9 mouse cellular contexts compared by ENCODE assay signal in genomic region chr11:120775774-120776469, GRCm38 (mm10). TPM values are rescaled to one million over a fixed set of nuclear protein-coding genes. Genes with fewer than 3 reads are reported as not detected.
DNase-seq lines count a peak whose midpoint lies in the region; ATAC-seq and TF ChIP-seq lines count a peak whose summit lies in the region.
"Had no signal": no experiment of that assay in that cellular context is flagged by ENCODE, and none has a peak within 500 bp of the region (broad histone marks: within the 10 kb centered on the region; RNA-seq: fewer than 3 reads in every experiment).

No protein-coding gene starts in this region.

- TF ChIP-seq CTCF in E14TG2a.4 (conservative IDR thresholded peaks at IDR 0.05; ENCODE audit: low read length) = peak; percentile 97

- H3K27ac ChIP-seq in forebrain, embryonic 13.5 days = no peak overlapping the region
- no peak overlapping the region for H3K27ac ChIP-seq in liver, embryonic 16.5 days (ENCODE audit: low read length)
- no peak overlapping the region for H3K27ac ChIP-seq in neural tube, embryonic 13.5 days (replicated peaks)
- H3K27ac ChIP-seq: macrophage had no signal

- intact Hi-C loops in heart, postnatal 10 days (cut with DNase I) = loop anchor here (1.0 to 10.0 kb wide), 4 partner anchors 56 to 289 kb away; no protein-coding TSS in a partner anchor

- no peaks in the 10 kb centered on the region for H3K27me3 ChIP-seq in E14TG2a.4 (ENCODE audit: insufficient read depth, low read length)
- no peaks in the 10 kb centered on the region for H3K27me3 ChIP-seq in forebrain, embryonic 13.5 days
- no peaks in the 10 kb centered on the region for H3K27me3 ChIP-seq in liver, embryonic 16.5 days (ENCODE audit: control insufficient read depth, insufficient read depth, low read depth, low read length)
- no peaks in the 10 kb centered on the region for H3K27me3 ChIP-seq in neural tube, embryonic 13.5 days

- no peak overlapping the region for H3K4me2 ChIP-seq in forebrain, embryonic 13.5 days
- H3K4me2 ChIP-seq in liver, embryonic 16.5 days (ENCODE audit: low read depth, low read length) = no peak overlapping the region
- no peak overlapping the region for H3K4me2 ChIP-seq in neural tube, embryonic 13.5 days

- DNase-seq in c-Kit-positive CD71-positive TER-119-positive erythroid progenitor cells, embryonic 14.5 days (ENCODE audit: low spot score) = peak; percentile 88
- DNase-seq in heart, postnatal 10 days = peak; percentile 95 to 98
- DNase-seq in kidney, postnatal 4 days = peak; percentile 98 to 99
- DNase-seq in telencephalon, adult 2 months (ENCODE audit: low read depth, low spot score) = peak; percentile 76

- peaks cover 16% of the 10 kb centered on the region for H3K36me3 ChIP-seq in E14TG2a.4 (ENCODE audit: insufficient read depth, low read length)
- peaks cover 15% of the 10 kb centered on the region for H3K36me3 ChIP-seq in forebrain, embryonic 13.5 days (ENCODE audit: poor library complexity, severe bottlenecking)
- no peaks in the 10 kb centered on the region for H3K36me3 ChIP-seq in liver, embryonic 16.5 days (ENCODE audit: control insufficient read depth, insufficient read depth)
- peaks cover 21% of the 10 kb centered on the region for H3K36me3 ChIP-seq in neural tube, embryonic 13.5 days

- WGBS in forebrain, embryonic 13.5 days = 27% methylated on average over 15 of the region's 15 CpGs
- 20% methylated on average over 15 of the region's 15 CpGs for WGBS in liver, embryonic 16.5 days (ENCODE audit: insufficient replicate concordance)
- WGBS in neural tube, embryonic 13.5 days = 23% methylated on average over 15 of the region's 15 CpGs

- H3K4me1 ChIP-seq in E14TG2a.4 (replicated peaks; ENCODE audit: low read depth, low read length) = peaks cover 55% of the 10 kb centered on the region
- H3K4me1 ChIP-seq in forebrain, embryonic 13.5 days = peaks cover 4% of the 10 kb centered on the region; the same call in 1 of the 2 replicates
- no peaks in the 10 kb centered on the region for H3K4me1 ChIP-seq in liver, embryonic 16.5 days (ENCODE audit: control insufficient read depth, low read depth, low read length)
- H3K4me1 ChIP-seq in neural tube, embryonic 13.5 days (replicated peaks) = peaks cover 16% of the 10 kb centered on the region; the same call in 1 of the 2 replicates

- H3K4me3 ChIP-seq in E14TG2a.4 (replicated peaks; ENCODE audit: low read length) = no peak overlapping the region
- H3K4me3 ChIP-seq in forebrain, embryonic 13.5 days = no peak overlapping the region
- no peak overlapping the region for H3K4me3 ChIP-seq in liver, embryonic 16.5 days (ENCODE audit: low read depth, low read length)
- no peak overlapping the region for H3K4me3 ChIP-seq in neural tube, embryonic 13.5 days

- no peak overlapping the region for H3K9ac ChIP-seq in forebrain, embryonic 13.5 days
- H3K9ac ChIP-seq in liver, embryonic 16.5 days (ENCODE audit: low read depth, low read length) = no peak overlapping the region
- no peak overlapping the region for H3K9ac ChIP-seq in neural tube, embryonic 13.5 days

- peak; percentile 80 for ATAC-seq in forebrain, embryonic 13.5 days
- ATAC-seq in liver, embryonic 16.5 days (ENCODE audit: low read depth) = peak; percentile 79
- ATAC-seq in neural tube, embryonic 13.5 days (ENCODE audit: low read depth) = peak; percentile 93

- H3K9me3 ChIP-seq in E14TG2a.4 (ENCODE audit: low read length) = no peaks in the 10 kb centered on the region
- no peaks in the 10 kb centered on the region for H3K9me3 ChIP-seq in forebrain, embryonic 13.5 days (replicated peaks)
- H3K9me3 ChIP-seq in liver, embryonic 16.5 days (replicated peaks; ENCODE audit: control insufficient read depth, low read length) = no peaks in the 10 kb centered on the region
- no peaks in the 10 kb centered on the region for H3K9me3 ChIP-seq in neural tube, embryonic 13.5 days

RNA-seq across cellular contexts. Expression of gene Rfng, which starts 8.1 kb away (rescaled TPM):
- polyA plus RNA-seq in forebrain, embryonic 13.5 days (2015; fragmentation: Nextera tagmentation; extraction: Ambion mirVana) = 58.4 and 63.1 TPM in 2 replicates
- 10 to 100 TPM; 12.2 to 12.5 TPM for total RNA-seq in heart, postnatal 10 days (2021)
- polyA plus RNA-seq in liver, embryonic 16.5 days (2015; fragmentation: Nextera tagmentation; extraction: Ambion mirVana) = 8.6 and 11.5 TPM in 2 replicates
- 89.7 and 105 TPM in 2 replicates for polyA plus RNA-seq in neural tube, embryonic 13.5 days (2015; fragmentation: Nextera tagmentation; extraction: Ambion mirVana)

RNA-seq across cellular contexts. Expression of gene Gps1, which starts 8.2 kb away (rescaled TPM):
- 261 and 280 TPM in 2 replicates for polyA plus RNA-seq in forebrain, embryonic 13.5 days (2015; fragmentation: Nextera tagmentation; extraction: Ambion mirVana)
- 10 to 100 TPM; 61.7 to 69.1 TPM for total RNA-seq in heart, postnatal 10 days (2021)
- polyA plus RNA-seq in liver, embryonic 16.5 days (2015; fragmentation: Nextera tagmentation; extraction: Ambion mirVana) = 61.6 and 64.7 TPM in 2 replicates
- polyA plus RNA-seq in neural tube, embryonic 13.5 days (2015; fragmentation: Nextera tagmentation; extraction: Ambion mirVana) = 243 and 255 TPM in 2 replicates

RNA-seq across cellular contexts. Expression of gene Hmga1b, which starts 13.3 kb away (rescaled TPM):
- 2.7 and 4.0 TPM in 2 replicates for polyA plus RNA-seq in forebrain, embryonic 13.5 days (2015; fragmentation: Nextera tagmentation; extraction: Ambion mirVana)
- total RNA-seq in heart, postnatal 10 days (2021) = 10 to 100 TPM; 20.1 to 21.0 TPM
- 1.5 and 1.6 TPM in 2 replicates for polyA plus RNA-seq in liver, embryonic 16.5 days (2015; fragmentation: Nextera tagmentation; extraction: Ambion mirVana)
- polyA plus RNA-seq in neural tube, embryonic 13.5 days (2015; fragmentation: Nextera tagmentation; extraction: Ambion mirVana) = 2.4 and 2.5 TPM in 2 replicates

RNA-seq across cellular contexts. Expression of gene Dus1l, which starts 20.3 kb away (rescaled TPM):
- 58.6 and 67.7 TPM in 2 replicates for polyA plus RNA-seq in forebrain, embryonic 13.5 days (2015; fragmentation: Nextera tagmentation; extraction: Ambion mirVana)
- 10 to 100 TPM; 33.1 to 34.8 TPM for total RNA-seq in heart, postnatal 10 days (2021)
- 51.4 and 51.6 TPM in 2 replicates for polyA plus RNA-seq in liver, embryonic 16.5 days (2015; fragmentation: Nextera tagmentation; extraction: Ambion mirVana)
- polyA plus RNA-seq in neural tube, embryonic 13.5 days (2015; fragmentation: Nextera tagmentation; extraction: Ambion mirVana) = 39.8 and 49.0 TPM in 2 replicates

RNA-seq across cellular contexts. Expression of gene Cbr2, which starts 44.0 kb away (rescaled TPM):
- 0.26 TPM in 1 of 2 replicates, not detected in the other for polyA plus RNA-seq in forebrain, embryonic 13.5 days (2015; fragmentation: Nextera tagmentation; extraction: Ambion mirVana)
- total RNA-seq in heart, postnatal 10 days (2021) = 10 to 100 TPM in 1 of 2 experiments, 1 to 10 TPM in 1; 8.3 to 14.4 TPM
- polyA plus RNA-seq in liver, embryonic 16.5 days (2015; fragmentation: Nextera tagmentation; extraction: Ambion mirVana) = 0.31 TPM in 1 of 2 replicates, not detected in the other
- polyA plus RNA-seq in neural tube, embryonic 13.5 days (2015; fragmentation: Nextera tagmentation; extraction: Ambion mirVana) = 0.99 and 1.2 TPM in 2 replicates
